Mouse (Mus musculus): Measurements from ENCODE around the gene Atp5c1.

The Atp5c1 gene

GRCm38 (mm10) chr2:10049456-10049855 lies 30.9 kb downstream of the Atp5c1 start:
- DNase-seq: no peak

GRCm38 (mm10) chr2:10048461-10048860 lies 31.8 kb downstream of the Atp5c1 start, which contains the start of gene Taf3:
Gene Taf3, minus strand, starts transcription at chr2:10048596.
- DNase-seq: peak; percentile 97

GRCm38 (mm10) chr2:10047758-10048436 lies 32.4 kb downstream of the Atp5c1 start:
- DNase-seq: peak; percentile 62

- DNase-seq: no peak
Measured at GRCm38 (mm10) chr2:10034976-10035375, 45.3 kb downstream of the Atp5c1 start.

GRCm38 (mm10) chr2:10033684-10034083 lies 46.6 kb downstream of the Atp5c1 start:
- DNase-seq: no peak

- no peak for DNase-seq
Measured at GRCm38 (mm10) chr2:10029755-10030154, 50.6 kb downstream of the Atp5c1 start.

GRCm38 (mm10) chr2:10024264-10024663 lies 56.0 kb downstream of the Atp5c1 start:
- no peak for DNase-seq

- DNase-seq: no peak
Measured at GRCm38 (mm10) chr2:10021296-10021695, 59.0 kb downstream of the Atp5c1 start.

GRCm38 (mm10) chr2:10014951-10015635 lies 65.2 kb downstream of the Atp5c1 start:
- no peak for DNase-seq

GRCm38 (mm10) chr2:10010263-10010909 lies 69.9 kb downstream of the Atp5c1 start:
- peak; percentile 71 for DNase-seq

- DNase-seq: no peak
Measured at GRCm38 (mm10) chr2:10009671-10010254, 70.5 kb downstream of the Atp5c1 start.

GRCm38 (mm10) chr2:10008593-10008992 lies 71.7 kb downstream of the Atp5c1 start:
- no peak for DNase-seq
